Mouse (Mus musculus): Measurements from ENCODE around the gene Olfr1249. TPM values are rescaled to one million over a fixed set of nuclear protein-coding genes. Genes with fewer than 3 reads are reported as not detected.

Olfr1249 gene
- not detected for total RNA-seq (2023)

GRCm38 (mm10) chr2:89634883-89635282 lies at the start of gene Olfr1249:
Gene Olfr1249 (minus strand): TSS chr2:89634983.

GRCm38 (mm10) chr2:89671836-89672235 lies 37.1 kb upstream of the Olfr1249 start, which contains the start of gene Olfr1251:
Gene Olfr1251 (minus strand): TSS chr2:89671936.

GRCm38 (mm10) chr2:89661367-89661766 lies 26.6 kb upstream of the Olfr1249 start, which contains the start of gene Olfr1250:
Gene Olfr1250 (minus strand): TSS chr2:89661467.

GRCm38 (mm10) chr2:89618145-89618544 lies 16.6 kb downstream of the Olfr1249 start, which contains the start of gene Olfr1248:
Gene Olfr1248 (minus strand): TSS chr2:89618245.

GRCm38 (mm10) chr2:89614030-89614429 lies 20.8 kb downstream of the Olfr1249 start, which contains the start of gene Olfr1247:
Gene Olfr1247 (minus strand): TSS chr2:89614130.

GRCm38 (mm10) chr2:89593057-89593456 lies 41.7 kb downstream of the Olfr1249 start, which contains the start of gene Olfr1246:
Gene Olfr1246 (minus strand): TSS chr2:89593157.

Other genes with a start within 250 kb of the Olfr1249 start
- gene Olfr1238, start 225.3 kb downstream of the Olfr1249 start, total RNA-seq (2023) = not detected
- not detected for gene Olfr1239, start 214.6 kb downstream of the Olfr1249 start, total RNA-seq (2023)
- not detected for gene Olfr1240, start 192.0 kb downstream of the Olfr1249 start, total RNA-seq (2023)
- not detected for gene Olfr1241, start 147.9 kb downstream of the Olfr1249 start, total RNA-seq (2023)
- not detected for gene Olfr1242, start 136.6 kb downstream of the Olfr1249 start, total RNA-seq (2023)
- not detected for gene Olfr1243, start 103.5 kb downstream of the Olfr1249 start, total RNA-seq (2023)
- not detected for gene Olfr1245, start 56.5 kb downstream of the Olfr1249 start, total RNA-seq (2023)
- not detected for gene Olfr1246, start 41.8 kb downstream of the Olfr1249 start, total RNA-seq (2023)
- not detected for gene Olfr1247, start 20.9 kb downstream of the Olfr1249 start, total RNA-seq (2023)
- gene Olfr1248, start 16.7 kb downstream of the Olfr1249 start, total RNA-seq (2023) = not detected
- not detected for gene Olfr1250, start 26.5 kb upstream of the Olfr1249 start, total RNA-seq (2023)
- gene Olfr1251, start 37.0 kb upstream of the Olfr1249 start, total RNA-seq (2023) = not detected
- not detected for gene Olfr1252, start 90.0 kb upstream of the Olfr1249 start, total RNA-seq (2023)
- not detected for gene Olfr1253, start 122.1 kb upstream of the Olfr1249 start, total RNA-seq (2023)
- gene Olfr1254, start 158.6 kb upstream of the Olfr1249 start, total RNA-seq (2023) = not detected
- not detected for gene Olfr1255, start 177.1 kb upstream of the Olfr1249 start, total RNA-seq (2023)
- gene Olfr1256, start 206.6 kb upstream of the Olfr1249 start, total RNA-seq (2023) = not detected
- not detected for gene Olfr48, start 213.2 kb upstream of the Olfr1249 start, total RNA-seq (2023)
- not detected for gene Olfr1257, start 243.5 kb upstream of the Olfr1249 start, total RNA-seq (2023)